Mouse (Mus musculus) heart, postnatal 0 days (tissue): ENCODE measurements around the gene Scn8a. TPM values are rescaled to one million over a fixed set of nuclear protein-coding genes. Genes with fewer than 3 reads are reported as not detected.

Source experiments
- ATAC-seq: fragments of 200-750 bp; cut with Nextera tagmentation; 2 replicates; pipeline ENCODE4 v1.8.0; 2017; ENCODE audit warnings: low read depth, moderate number of reproducible peaks, moderate library complexity; ENCODE audit not compliant: insufficient read depth
- DNase-seq: peaks from one replicate; pipeline ENCODE4 v3.0.0-alpha.2; 2016; ENCODE audit warnings: low spot score
- H3K27ac ChIP-seq: fragments of 300-500 bp; sonication (generic); 2 replicates; pipeline ENCODE4 v1.5.1; 2014; ENCODE audit warnings: low read depth, mild to moderate bottlenecking
- H3K27me3 ChIP-seq: fragments of 300-500 bp; sonication (generic); 2 replicates; pipeline ENCODE4 v1.6.1; 2014; ENCODE audit warnings: low read length, mixed read lengths; ENCODE audit not compliant: control insufficient read depth, insufficient read depth
- H3K36me3 ChIP-seq: fragments of 300-500 bp; sonication (generic); replicated peaks from 2 replicates; pipeline ENCODE4 v1.6.1; 2014; ENCODE audit warnings: low read length, mixed read lengths; ENCODE audit not compliant: control insufficient read depth, insufficient read depth
- H3K4me1 ChIP-seq: fragments of 300-500 bp; sonication (generic); 2 replicates; pipeline ENCODE4 v1.6.1; 2014; ENCODE audit warnings: antibody characterized with exemption; ENCODE audit not compliant: control insufficient read depth, insufficient read depth
- H3K4me2 ChIP-seq: fragments of 300-500 bp; sonication (generic); 2 replicates; pipeline ENCODE4 v1.6.1; 2014; ENCODE audit warnings: low read depth, mild to moderate bottlenecking, low read length, moderate library complexity
- H3K4me3 ChIP-seq: fragments of 300-500 bp; sonication (generic); 2 replicates; pipeline ENCODE4 v1.5.1; 2014; ENCODE audit warnings: low read depth, low read length
- H3K9ac ChIP-seq: fragments of 300-500 bp; sonication (generic); replicated peaks from 2 replicates; pipeline ENCODE4 v1.6.1; 2014; ENCODE audit warnings: low read depth, low read length, mixed read lengths
- H3K9me3 ChIP-seq: fragments of 300-500 bp; sonication (generic); replicated peaks from 2 replicates; pipeline ENCODE4 v1.6.1; 2016; ENCODE audit warnings: low read length; ENCODE audit not compliant: control insufficient read depth
- CTCF ChIP-seq: IDR thresholded peaks from 2 replicates; pipeline ENCODE4 v1.5.1; 2016; ENCODE audit warnings: antibody characterized with exemption, control low read depth, low read depth
- EP300 ChIP-seq: IDR thresholded peaks from 2 replicates; pipeline ENCODE4 v1.6.1; 2016; ENCODE audit warnings: antibody characterized with exemption, low read depth
- WGBS: fragments of 180-500 bp; shearing (Covaris S2); extraction: QIAGEN DNeasy Blood & Tissue Kit; methylation state at CpG from one replicate; pipeline ENCODE4 v1.1.7; 2014; 5-methylcytosine and 5-hydroxymethylcytosine counted together
- polyA plus RNA-seq: library from polyadenylated mRNA; unstranded; fragments of >200 nt; fragmentation: Nextera tagmentation; extraction: Ambion mirVana; gene quantifications from 2 replicates; pipeline ENCODE4 v1.2.1, GENCODE M21; 2015
- total RNA-seq: library from RNA; depleted of rRNA; stranded (reverse); fragments of >200 nt; gene quantifications from 2 replicates; pipeline ENCODE4 v1.2.3, GENCODE M21; 2014; ENCODE audit warnings: low replicate concordance

Scn8a gene
- total and polyA plus RNA-seq, 2 experiments from 2014 or later: 0.16 TPM; not detected in 1

DNA sequence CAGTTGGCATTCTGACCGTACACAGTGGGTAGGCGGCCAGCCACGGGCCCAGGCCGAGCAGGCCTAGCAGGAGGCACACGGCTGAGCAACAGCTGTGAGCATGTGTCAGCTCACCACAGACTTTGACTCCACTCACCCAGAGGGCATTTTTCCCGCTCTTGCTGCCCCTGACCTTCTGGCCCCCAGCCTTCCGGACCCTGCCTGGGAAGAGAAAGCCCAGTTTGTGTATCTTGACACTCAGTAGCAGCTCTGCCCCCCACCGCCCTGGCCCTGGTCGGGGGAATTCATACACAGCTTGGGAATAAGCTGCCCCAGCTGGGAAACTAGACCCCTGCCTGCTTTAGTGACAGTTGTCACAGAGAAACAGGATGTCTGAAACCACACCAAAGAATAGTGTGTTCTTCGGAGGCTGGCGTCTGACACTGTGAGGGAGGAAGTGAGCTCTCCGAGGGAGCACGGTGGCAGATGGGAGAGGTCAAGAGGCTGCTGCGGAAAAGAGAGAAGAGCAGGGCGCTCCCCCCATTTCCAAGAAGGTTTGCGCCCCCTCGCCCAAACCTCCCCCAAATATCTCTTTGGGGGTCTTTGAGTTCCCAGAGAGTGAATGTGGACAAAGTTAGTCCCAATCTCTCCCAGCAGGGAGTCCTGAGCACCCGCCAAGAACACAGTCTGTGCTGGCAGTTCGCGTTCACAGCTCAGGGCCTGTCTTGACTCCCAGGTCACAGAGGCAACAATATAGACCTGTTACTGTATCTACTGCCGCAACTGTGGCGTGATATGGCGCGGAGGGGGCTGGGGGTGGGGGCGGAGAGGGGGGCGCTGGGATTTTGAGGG, 24.4 kb upstream of the Scn8a start:
- H3K4me3 ChIP-seq: no peak overlapping the region
- H3K4me2 ChIP-seq: no peak overlapping the region; the same call in 1 of the 2 replicates
- ATAC-seq (no peak), DNase-seq (peak; percentile 7)
- no peaks in the 10 kb centered on the region for H3K9me3 ChIP-seq
- no peaks in the 10 kb centered on the region for H3K4me1 ChIP-seq
- 39% methylated on average over 26 of the region's 26 CpGs for WGBS
- H3K9ac ChIP-seq: no peak overlapping the region
- TF ChIP-seq EP300 (no peak), CTCF (no peak)
- peak overlapping the region; percentile 69; the same call in 1 of the 2 replicates for H3K27ac ChIP-seq
- H3K36me3 ChIP-seq: no peaks in the 10 kb centered on the region
- no peaks in the 10 kb centered on the region for H3K27me3 ChIP-seq

- H3K4me2 ChIP-seq: no peak overlapping the region
- no peak overlapping the region for H3K27ac ChIP-seq
- no peaks in the 10 kb centered on the region for H3K27me3 ChIP-seq
- H3K36me3 ChIP-seq: no peaks in the 10 kb centered on the region
- WGBS: 87% methylated on average over 6 of the region's 6 CpGs
- no peak overlapping the region for H3K4me3 ChIP-seq
- no peak overlapping the region for H3K9ac ChIP-seq
- H3K4me1 ChIP-seq: no peaks in the 10 kb centered on the region
- no peaks in the 10 kb centered on the region for H3K9me3 ChIP-seq
- TF ChIP-seq EP300 (no peak), CTCF (no peak)
- DNase-seq (no peak), ATAC-seq (no peak)
These were observed 22.5 kb upstream of the Scn8a start for GRCm38 (mm10) chr15:100847193-100847592.

- H3K4me1 ChIP-seq: no peaks in the 10 kb centered on the region
- TF ChIP-seq EP300 (no peak), CTCF (no peak)
- no peaks in the 10 kb centered on the region for H3K27me3 ChIP-seq
- no peak overlapping the region for H3K4me2 ChIP-seq
- WGBS: 50% methylated on average over 3 of the region's 3 CpGs
- H3K9me3 ChIP-seq: no peaks in the 10 kb centered on the region
- ATAC-seq (no peak), DNase-seq (no peak)
- no peak overlapping the region for H3K9ac ChIP-seq
- no peak overlapping the region for H3K4me3 ChIP-seq
- H3K36me3 ChIP-seq: no peaks in the 10 kb centered on the region
- no peak overlapping the region for H3K27ac ChIP-seq
These were observed 12.1 kb upstream of the Scn8a start for GRCm38 (mm10) chr15:100857586-100857985.

- Histone ChIP-seq H3K27me3 (no peaks in the 10 kb centered on the region; the same call in 1 of the 2 replicates), H3K9me3 (no peaks in the 10 kb centered on the region), H3K36me3 (no peaks in the 10 kb centered on the region), H3K9ac (no peak overlapping the region), H3K27ac (no peak overlapping the region), H3K4me2 (no peak overlapping the region), H3K4me3 (no peak overlapping the region), H3K4me1 (no peaks in the 10 kb centered on the region)
- DNase-seq (no peak), ATAC-seq (no peak)
- no peak for TF ChIP-seq EP300
- no peak for TF ChIP-seq CTCF
- 22% methylated on average over 5 of the region's 5 CpGs for WGBS
These were observed 8.8 kb upstream of the Scn8a start for GRCm38 (mm10) chr15:100860856-100861255.

- Histone ChIP-seq H3K4me3 (no peak overlapping the region), H3K27ac (no peak overlapping the region), H3K9me3 (no peaks in the 10 kb centered on the region), H3K36me3 (no peaks in the 10 kb centered on the region), H3K4me2 (no peak overlapping the region), H3K4me1 (peaks cover 5% of the 10 kb centered on the region; the same call in 1 of the 2 replicates), H3K27me3 (peaks cover 27% of the 10 kb centered on the region), H3K9ac (no peak overlapping the region)
- ATAC-seq (no peak), DNase-seq (no peak)
- WGBS: 39% methylated on average over 3 of the region's 3 CpGs
- no peak for TF ChIP-seq EP300
These were observed 4.1 kb upstream of the Scn8a start for GRCm38 (mm10) chr15:100865556-100865955.
